Mouse (Mus musculus): ENCODE results near the gene Ptprg.

- TF ChIP-seq CTCF (IDR thresholded peaks at IDR 0.05 in 2 of 3, conservative IDR thresholded peaks at IDR 0.05 in 1 of 3; ENCODE audit: control insufficient read depth in 1 of 3, insufficient read depth in 1 of 3, low read depth in 2 of 3, low read length in 3 of 3, poor library complexity in 1 of 3, severe bottlenecking in 1 of 3) (no peak), MYB (IDR thresholded peaks at IDR 0.05; ENCODE audit: low read depth, low read length) (no peak), MAX (IDR thresholded peaks at IDR 0.05; ENCODE audit: low read length) (no peak), USF1 (IDR thresholded peaks at IDR 0.05; ENCODE audit: low read depth, low read length) (no peak), MEF2A (IDR thresholded peaks at IDR 0.05; ENCODE audit: extremely low read depth, insufficient replicate concordance, low read depth, low read length, poor library complexity, severe bottlenecking) (no peak), POLR2A (IDR thresholded peaks at IDR 0.05; ENCODE audit: control insufficient read depth in 1 of 2, insufficient read depth in 1 of 2, low read depth in 1 of 2, low read length in 2 of 2, poor library complexity in 1 of 2) (no peak), HCFC1 (IDR thresholded peaks at IDR 0.05; ENCODE audit: low read depth, low read length) (no peak)
These were observed 284.4 kb downstream of the Ptprg start for GRCm38 (mm10) chr14:11837714-11838113.
